Mouse (Mus musculus): Measurements from ENCODE around the gene Metap2.

DNA sequence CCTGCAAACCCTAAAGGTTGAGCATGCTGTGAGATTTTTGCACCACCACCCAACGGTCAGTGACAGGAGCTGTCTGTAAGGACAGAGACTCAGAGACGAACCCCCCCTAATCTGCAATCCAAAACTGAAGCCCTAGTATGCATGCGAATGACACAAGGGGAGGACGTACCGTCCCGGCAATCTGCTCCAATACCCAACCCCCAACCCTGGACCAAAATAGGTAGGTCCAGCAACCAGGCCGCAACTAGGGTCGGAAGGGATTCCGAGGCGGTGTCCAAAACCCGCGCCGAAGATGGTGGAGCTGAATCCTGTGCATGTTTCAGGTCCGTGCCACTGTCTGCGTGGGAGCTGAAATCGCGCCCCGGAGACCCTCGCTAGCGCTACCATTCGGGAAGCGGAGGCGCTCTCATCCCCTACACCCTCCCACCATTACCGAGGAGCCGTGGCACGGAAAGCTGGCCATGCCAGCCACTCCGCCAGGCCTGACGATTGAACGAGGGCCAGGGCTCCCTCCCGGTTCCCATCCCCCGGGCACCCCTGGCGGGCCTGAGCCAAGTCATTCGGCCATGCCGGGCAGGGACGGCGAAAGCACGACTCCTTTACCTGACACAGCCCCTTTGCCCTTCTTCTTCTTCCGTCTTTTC, 7.8 kb downstream of the Metap2 start:
- TF ChIP-seq GATA1 (IDR thresholded peaks at IDR 0.05; ENCODE audit: low read length) = no peak
- TF ChIP-seq TAL1 (IDR thresholded peaks at IDR 0.05; ENCODE audit: low read length) = no peak
